Mouse (Mus musculus): ENCODE data around the gene Gm3625.

The Gm3625 gene

GRCm38 (mm10) chr12:4592541-4593165, at the start of gene Gm3625, which contains the start of gene Itsn2:
TSS of gene Gm3625 (minus strand) at chr12:4592927.
TSS of gene Itsn2 (plus strand) at chr12:4592638.
- peak; percentile 55 for DNase-seq (ENCODE audit: low read depth, low spot score)

- DNase-seq (ENCODE audit: low read depth, low spot score), result no peak
Measured at GRCm38 (mm10) chr12:4640737-4641136, 48.0 kb upstream of the Gm3625 start.

- DNase-seq (ENCODE audit: low read depth, low spot score), result no peak
Measured at GRCm38 (mm10) chr12:4638438-4638837, 45.7 kb upstream of the Gm3625 start.

- no peak for DNase-seq (ENCODE audit: low read depth, low spot score)
Measured at GRCm38 (mm10) chr12:4632957-4633356, 40.2 kb upstream of the Gm3625 start.

GRCm38 (mm10) chr12:4624201-4624600, 31.5 kb upstream of the Gm3625 start:
- DNase-seq (ENCODE audit: low read depth, low spot score), result no peak

GRCm38 (mm10) chr12:4614722-4615121, 22.0 kb upstream of the Gm3625 start:
- DNase-seq (ENCODE audit: low read depth, low spot score), result no peak

GRCm38 (mm10) chr12:4606625-4607024, 13.9 kb upstream of the Gm3625 start:
- DNase-seq (ENCODE audit: low read depth, low spot score), result no peak

- DNase-seq (ENCODE audit: low read depth, low spot score), result no peak
Measured at GRCm38 (mm10) chr12:4599713-4600112, 7.0 kb upstream of the Gm3625 start.

GRCm38 (mm10) chr12:4598666-4599428, 6.1 kb upstream of the Gm3625 start:
- no peak for DNase-seq (ENCODE audit: low read depth, low spot score)

GRCm38 (mm10) chr12:4595055-4595454, 2.3 kb upstream of the Gm3625 start:
- no peak for DNase-seq (ENCODE audit: low read depth, low spot score)

GRCm38 (mm10) chr12:4593930-4594391, 1.2 kb upstream of the Gm3625 start:
- no peak for DNase-seq (ENCODE audit: low read depth, low spot score)

- DNase-seq (ENCODE audit: low read depth, low spot score), result peak; percentile 42
Measured at GRCm38 (mm10) chr12:4593166-4593929, 621 bp upstream of the Gm3625 start.

GRCm38 (mm10) chr12:4592025-4592424, 702 bp downstream of the Gm3625 start:
- no peak for DNase-seq (ENCODE audit: low read depth, low spot score)

GRCm38 (mm10) chr12:4588603-4589002, 4.1 kb downstream of the Gm3625 start:
- DNase-seq (ENCODE audit: low read depth, low spot score), result no peak

GRCm38 (mm10) chr12:4587846-4588245, 4.9 kb downstream of the Gm3625 start:
- DNase-seq (ENCODE audit: low read depth, low spot score), result no peak

GRCm38 (mm10) chr12:4582326-4582725, 10.4 kb downstream of the Gm3625 start:
- no peak for DNase-seq (ENCODE audit: low read depth, low spot score)

GRCm38 (mm10) chr12:4574065-4574464, 18.7 kb downstream of the Gm3625 start:
- no peak for DNase-seq (ENCODE audit: low read depth, low spot score)

- DNase-seq (ENCODE audit: low read depth, low spot score), result peak; percentile 27
Measured at GRCm38 (mm10) chr12:4571864-4572263, 20.9 kb downstream of the Gm3625 start.

GRCm38 (mm10) chr12:4558475-4559279, 34.0 kb downstream of the Gm3625 start:
- DNase-seq (ENCODE audit: low read depth, low spot score), result no peak

GRCm38 (mm10) chr12:4558013-4558412, 34.7 kb downstream of the Gm3625 start:
- no peak for DNase-seq (ENCODE audit: low read depth, low spot score)

- DNase-seq (ENCODE audit: low read depth, low spot score), result no peak
Measured at GRCm38 (mm10) chr12:4557436-4557835, 35.3 kb downstream of the Gm3625 start.

All from c-Kit-negative CD71-positive TER-119-positive erythroid progenitor cells, embryonic 14.5 days (primary cell).